Comparison of ENCODE assay signal across 20 mouse cellular contexts in the genomic region with DNA sequence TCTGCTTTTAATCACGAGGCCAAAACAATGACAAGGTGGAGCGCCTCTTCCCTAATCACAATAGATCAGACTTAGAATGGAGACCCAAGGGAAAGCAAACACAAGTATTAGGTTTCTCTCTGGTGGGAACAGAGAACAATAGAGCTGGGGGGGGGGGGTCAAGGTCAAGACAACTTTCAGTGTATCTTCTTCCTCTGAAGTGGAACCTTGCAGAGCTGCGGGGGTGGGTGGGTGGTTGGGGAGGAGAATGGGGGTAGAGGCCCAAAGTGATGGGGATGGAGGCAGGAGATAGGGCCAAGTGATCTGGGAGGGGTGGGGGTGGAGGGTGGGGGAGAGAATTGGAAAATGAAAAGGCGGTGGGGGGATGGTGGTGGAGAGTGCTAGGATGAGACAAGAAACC. TPM values are rescaled to one million over a fixed set of nuclear protein-coding genes. Genes with fewer than 3 reads are reported as not detected.
DNase-seq lines count a peak whose midpoint lies in the region; ATAC-seq and TF ChIP-seq lines count a peak whose summit lies in the region.
"Had no signal": no experiment of that assay in that cellular context is flagged by ENCODE, and none has a peak within 500 bp of the region (broad histone marks: within the 10 kb centered on the region; RNA-seq: fewer than 3 reads in every experiment).

No protein-coding gene starts in this region.

- no peaks in the 10 kb centered on the region for H3K9me3 ChIP-seq in E14TG2a.4 (ENCODE audit: low read length)
- no peaks in the 10 kb centered on the region for H3K9me3 ChIP-seq in ES-Bruce4 (replicated peaks; ENCODE audit: control insufficient read depth, insufficient read depth, low read length, poor library complexity, severe bottlenecking)
- no peaks in the 10 kb centered on the region for H3K9me3 ChIP-seq in limb, embryonic 12.5 days
- H3K9me3 ChIP-seq in liver, postnatal 0 days (ENCODE audit: low read length), result no peaks in the 10 kb centered on the region
- H3K9me3 ChIP-seq in hindbrain, embryonic 11.5 days (ENCODE audit: control insufficient read depth, low read length), result no peaks in the 10 kb centered on the region
- H3K9me3 ChIP-seq: embryonic facial prominence, embryonic 15.5 days; forebrain, embryonic 12.5 days; heart, embryonic 12.5 days; hindbrain, embryonic 10.5 days had no signal

- H3K27me3 ChIP-seq in E14TG2a.4 (ENCODE audit: insufficient read depth, low read length) (peaks cover 33% of the 10 kb centered on the region), ES-Bruce4 (ENCODE audit: control insufficient read depth, insufficient read depth, low read length, poor library complexity, severe bottlenecking) (no peaks in the 10 kb centered on the region)
- no peaks in the 10 kb centered on the region for H3K27me3 ChIP-seq in limb, embryonic 12.5 days
- H3K27me3 ChIP-seq in liver, postnatal 0 days (ENCODE audit: insufficient read depth, low read length), result no peaks in the 10 kb centered on the region
- no peaks in the 10 kb centered on the region for H3K27me3 ChIP-seq in hindbrain, embryonic 11.5 days (ENCODE audit: control insufficient read depth, insufficient read depth, low read length)
- H3K27me3 ChIP-seq: embryonic facial prominence, embryonic 15.5 days; forebrain, embryonic 12.5 days; heart, embryonic 12.5 days had no signal

- DNase-seq in ZHBTc4 (ENCODE audit: low read depth, low spot score), result peak; percentile 95
- no peak for DNase-seq in liver, postnatal 0 days
- no peak for DNase-seq in hindbrain, embryonic 11.5 days (ENCODE audit: low spot score)
- DNase-seq: adrenal gland, postnatal 10 days; cerebellum, adult 18-20 months; cerebellum, adult 9-11 months; cerebellum, postnatal 36 days; gastrocnemius, postnatal 14 days had no signal

- H3K4me3 ChIP-seq in E14TG2a.4 (replicated peaks; ENCODE audit: low read length), result peak overlapping the region; percentile 68
- no peak overlapping the region for H3K4me3 ChIP-seq in ES-Bruce4 (ENCODE audit: low read depth, low read length)
- no peak overlapping the region for H3K4me3 ChIP-seq in limb, embryonic 12.5 days (replicated peaks)
- no peak overlapping the region for H3K4me3 ChIP-seq in liver, postnatal 0 days (ENCODE audit: low read depth, low read length)
- H3K4me3 ChIP-seq in hindbrain, embryonic 11.5 days (ENCODE audit: low read depth, low read length), result no peak overlapping the region
- H3K4me3 ChIP-seq: embryonic facial prominence, embryonic 15.5 days; forebrain, embryonic 12.5 days; heart, adult 2 months; heart, embryonic 12.5 days; hindbrain, embryonic 10.5 days had no signal

- TF ChIP-seq CTCF in E14TG2a.4 (conservative IDR thresholded peaks at IDR 0.05; ENCODE audit: low read length), result no peak
- no peak for TF ChIP-seq CTCF in ES-Bruce4 (IDR thresholded peaks at IDR 0.05; ENCODE audit: low read depth, low read length)
- no peak for TF ChIP-seq CTCF in liver, postnatal 0 days (IDR thresholded peaks at IDR 0.05; ENCODE audit: low read depth)

- no peak overlapping the region for H3K4me2 ChIP-seq in limb, embryonic 12.5 days
- H3K4me2 ChIP-seq in liver, postnatal 0 days (ENCODE audit: low read depth, low read length), result no peak overlapping the region
- no peak overlapping the region for H3K4me2 ChIP-seq in hindbrain, embryonic 11.5 days (replicated peaks; ENCODE audit: low read depth, low read length)
- H3K4me2 ChIP-seq: embryonic facial prominence, embryonic 15.5 days; forebrain, embryonic 12.5 days; heart, embryonic 12.5 days had no signal

- H3K4me1 ChIP-seq in E14TG2a.4 (replicated peaks; ENCODE audit: low read depth, low read length) (peaks cover 86% of the 10 kb centered on the region), ES-Bruce4 (ENCODE audit: control insufficient read depth, insufficient read depth, low read length) (peaks cover 11% of the 10 kb centered on the region)
- H3K4me1 ChIP-seq in limb, embryonic 12.5 days (replicated peaks), result peaks cover 62% of the 10 kb centered on the region
- H3K4me1 ChIP-seq in liver, postnatal 0 days (ENCODE audit: insufficient read depth), result peaks cover 4% of the 10 kb centered on the region; the same call in 1 of the 2 replicates
- H3K4me1 ChIP-seq in hindbrain, embryonic 11.5 days (replicated peaks; ENCODE audit: control insufficient read depth, insufficient read depth, low read length), result 0 out of 2 replicates have a peak, but pooled peaks cover 2% of the 10 kb centered on the region

- TF ChIP-seq POLR2A in ES-Bruce4 (IDR thresholded peaks at IDR 0.05; ENCODE audit: insufficient read depth, low read length), result no peak

- TF ChIP-seq EP300 in ES-Bruce4 (IDR thresholded peaks at IDR 0.05; ENCODE audit: insufficient read depth, low read depth, low read length), result peak; percentile 46
- TF ChIP-seq EP300 in liver, postnatal 0 days (IDR thresholded peaks at IDR 0.05; ENCODE audit: low read depth), result no peak

- ATAC-seq in limb, embryonic 12.5 days (ENCODE audit: insufficient number of reproducible peaks, insufficient read depth, low FRiP score, low TSS enrichment, low read depth), result no peak
- no peak for ATAC-seq in liver, postnatal 0 days
- ATAC-seq in hindbrain, embryonic 11.5 days (ENCODE audit: low FRiP score), result no peak
- ATAC-seq: forebrain, embryonic 16.5 days; hindbrain, embryonic 16.5 days; inflammation-experienced regulatory T-cells, adult 6 months; intestine, postnatal 0 days had no signal

- WGBS in limb, embryonic 12.5 days, result 68% methylated on average over 4 of the region's 4 CpGs
- WGBS in liver, postnatal 0 days (ENCODE audit: insufficient replicate concordance), result 65% methylated on average over 4 of the region's 4 CpGs
- 44% methylated on average over 4 of the region's 4 CpGs for WGBS in hindbrain, embryonic 11.5 days

- no peaks in the 10 kb centered on the region for H3K36me3 ChIP-seq in E14TG2a.4 (ENCODE audit: insufficient read depth, low read length)
- H3K36me3 ChIP-seq in ES-Bruce4 (ENCODE audit: control insufficient read depth, insufficient read depth, low read length, poor library complexity, severe bottlenecking), result no peaks in the 10 kb centered on the region
- no peaks in the 10 kb centered on the region for H3K36me3 ChIP-seq in limb, embryonic 12.5 days
- H3K36me3 ChIP-seq in liver, postnatal 0 days (replicated peaks; ENCODE audit: insufficient read depth, low read length), result no peaks in the 10 kb centered on the region
- no peaks in the 10 kb centered on the region for H3K36me3 ChIP-seq in hindbrain, embryonic 11.5 days (ENCODE audit: control insufficient read depth, insufficient read depth, low read length)
- H3K36me3 ChIP-seq: embryonic facial prominence, embryonic 15.5 days; forebrain, embryonic 12.5 days; heart, embryonic 12.5 days; hindbrain, embryonic 10.5 days had no signal

- no peak overlapping the region for H3K9ac ChIP-seq in ES-Bruce4 (ENCODE audit: low read depth, poor library complexity, severe bottlenecking)
- H3K9ac ChIP-seq in limb, embryonic 12.5 days (replicated peaks), result no peak overlapping the region
- H3K9ac ChIP-seq in liver, postnatal 0 days (replicated peaks), result no peak overlapping the region
- no peak overlapping the region for H3K9ac ChIP-seq in hindbrain, embryonic 11.5 days (ENCODE audit: low read depth, low read length)
- H3K9ac ChIP-seq: embryonic facial prominence, embryonic 15.5 days; forebrain, embryonic 12.5 days; heart, embryonic 12.5 days had no signal

- H3K27ac ChIP-seq in ES-Bruce4 (ENCODE audit: insufficient read depth, low read length), result no peak overlapping the region
- H3K27ac ChIP-seq in limb, embryonic 12.5 days, result peak overlapping the region; percentile 12; the same call in 1 of the 2 replicates
- no peak overlapping the region for H3K27ac ChIP-seq in liver, postnatal 0 days (ENCODE audit: low read depth)
- no peak overlapping the region for H3K27ac ChIP-seq in hindbrain, embryonic 11.5 days (ENCODE audit: low read depth, low read length)
- H3K27ac ChIP-seq: embryonic facial prominence, embryonic 15.5 days; forebrain, embryonic 12.5 days; heart, adult 2 months; hindbrain, embryonic 10.5 days had no signal

RNA-seq across cellular contexts. Expression of a gene that starts 45.1 kb away (rescaled TPM):
- 16.8 and 21.6 TPM in 2 replicates for polyA plus RNA-seq in ES-Bruce4 (2011; ENCODE audit: insufficient read depth, insufficient read length, low read depth, missing spikeins)
- 320 and 331 TPM in 2 replicates for polyA plus RNA-seq in limb, embryonic 12.5 days (2016; fragmentation: Nextera tagmentation; extraction: Ambion mirVana)
- polyA plus RNA-seq in liver, postnatal 0 days (2015; fragmentation: Nextera tagmentation; extraction: Ambion mirVana), result 1.9 and 2.0 TPM in 2 replicates
- 235 and 259 TPM in 2 replicates for polyA plus RNA-seq in hindbrain, embryonic 11.5 days (2014; fragmentation: Nextera tagmentation; extraction: Ambion mirVana)
- polyA plus RNA-seq: inflammation-experienced regulatory T-cells, adult 6 months had no signal

Comparison
In these comparisons a context has a peak if more than half of its experiments do, and no peak if none do; other contexts are left out.
1. RNA of a gene that starts 45.1 kb away (polyA plus RNA-seq): 320 to 331 TPM in limb, embryonic 12.5 days and 235 to 259 TPM in hindbrain, embryonic 11.5 days; 16.8 to 21.6 TPM in ES-Bruce4 and 1.9 to 2.0 TPM in liver, postnatal 0 days; every median in the first group is over 10 times any median in the second.